Mouse (Mus musculus) embryonic facial prominence, embryonic 15.5 days (tissue): ENCODE results near the gene Fam126b. TPM values are rescaled to one million over a fixed set of nuclear protein-coding genes. Genes with fewer than 3 reads are reported as not detected.

Source experiments
- ATAC-seq: fragments of 200-750 bp; cut with Nextera tagmentation; 2 replicates; pipeline ENCODE4 v1.8.0; 2017; ENCODE audit warnings: low read depth, moderate TSS enrichment; ENCODE audit not compliant: insufficient number of reproducible peaks, low FRiP score, low TSS enrichment
- H3K27ac ChIP-seq: fragments of 300-500 bp; sonication (generic); replicated peaks from 2 replicates; pipeline ENCODE4 v1.5.1; 2015; ENCODE audit warnings: mild to moderate bottlenecking, inconsistent platforms
- H3K27me3 ChIP-seq: fragments of 300-500 bp; sonication (generic); 2 replicates; pipeline ENCODE4 v1.6.1; 2015; ENCODE audit warnings: inconsistent platforms
- H3K36me3 ChIP-seq: fragments of 300-500 bp; sonication (generic); 2 replicates; pipeline ENCODE4 v1.6.1; 2015; ENCODE audit warnings: mild to moderate bottlenecking, inconsistent platforms
- H3K4me1 ChIP-seq: fragments of 300-500 bp; sonication (generic); 2 replicates; pipeline ENCODE4 v1.6.1; 2015; ENCODE audit warnings: inconsistent platforms
- H3K4me2 ChIP-seq: fragments of 300-500 bp; sonication (generic); replicated peaks from 2 replicates; pipeline ENCODE4 v1.6.1; 2015; ENCODE audit warnings: mild to moderate bottlenecking, inconsistent platforms
- H3K4me3 ChIP-seq: fragments of 300-500 bp; sonication (generic); replicated peaks from 2 replicates; pipeline ENCODE4 v1.5.1; 2015; ENCODE audit warnings: mild to moderate bottlenecking, inconsistent platforms
- H3K9ac ChIP-seq: fragments of 300-500 bp; sonication (generic); 2 replicates; pipeline ENCODE4 v1.6.1; 2015; ENCODE audit warnings: inconsistent platforms
- H3K9me3 ChIP-seq: fragments of 300-500 bp; sonication (generic); replicated peaks from 2 replicates; pipeline ENCODE4 v1.6.1; 2016; ENCODE audit warnings: inconsistent platforms
- WGBS: fragments of 180-500 bp; shearing (Covaris S2); methylation state at CpG from one replicate; pipeline ENCODE4 v1.1.7; 2015; 5-methylcytosine and 5-hydroxymethylcytosine counted together
- polyA plus RNA-seq: library from polyadenylated mRNA; unstranded; fragments of >200 nt; fragmentation: Nextera tagmentation; extraction: Ambion mirVana; gene quantifications from 2 replicates; pipeline ENCODE4 v1.2.1, GENCODE M21; 2015

Fam126b gene
- polyA plus RNA-seq, 1 experiment from 2014 or later: 9.0 TPM

DNA sequence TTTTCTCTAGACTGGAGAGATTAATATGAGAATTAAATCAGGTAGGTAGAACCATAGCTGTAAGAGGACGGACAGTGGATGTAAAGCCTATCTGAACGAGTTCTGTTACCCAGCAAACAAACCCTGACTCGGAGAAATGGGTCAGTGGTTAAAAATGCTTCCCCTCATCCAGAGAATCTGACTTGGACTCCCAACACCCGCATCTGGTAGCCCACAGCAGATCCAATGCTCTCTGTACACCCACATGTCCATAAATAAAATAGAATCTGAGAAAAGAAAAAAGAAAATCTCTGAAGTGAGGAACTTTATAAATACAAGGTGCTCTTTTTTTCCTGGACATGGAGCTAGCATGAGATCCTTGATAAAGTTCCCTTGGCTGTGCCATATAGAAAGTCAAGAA lies 88.4 kb downstream of the Fam126b start:
- no peaks in the 10 kb centered on the region for H3K9me3 ChIP-seq
- H3K27me3 ChIP-seq: no peaks in the 10 kb centered on the region
- ATAC-seq: no peak
- no peak overlapping the region for H3K4me2 ChIP-seq
- no peak overlapping the region for H3K9ac ChIP-seq
- no peak overlapping the region for H3K27ac ChIP-seq
- peaks cover 54% of the 10 kb centered on the region for H3K36me3 ChIP-seq
- H3K4me3 ChIP-seq: no peak overlapping the region
- 95% methylated on average over 4 of the region's 4 CpGs for WGBS
- no peaks in the 10 kb centered on the region for H3K4me1 ChIP-seq

DNA sequence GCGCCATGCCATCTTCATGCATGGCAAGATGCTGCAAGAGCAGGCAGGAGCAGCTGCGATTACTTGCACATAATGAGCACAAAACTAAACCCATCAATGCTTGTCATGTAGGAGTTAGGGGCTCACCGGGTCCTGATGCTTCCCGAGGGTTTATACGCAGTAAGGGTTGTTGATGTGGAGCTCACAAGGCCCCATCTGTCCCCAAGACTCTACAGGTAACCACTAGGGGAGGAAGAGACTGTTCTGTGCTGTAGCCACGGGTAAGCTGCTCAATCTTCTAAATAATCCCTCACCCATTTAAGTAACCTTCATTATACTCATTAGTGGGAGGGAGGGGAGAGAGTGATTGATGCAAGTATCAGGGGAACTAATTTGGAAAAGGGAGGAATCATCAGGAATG lies 90.5 kb downstream of the Fam126b start:
- H3K27me3 ChIP-seq: no peaks in the 10 kb centered on the region
- H3K4me2 ChIP-seq: no peak overlapping the region
- no peak overlapping the region for H3K4me3 ChIP-seq
- H3K9ac ChIP-seq: no peak overlapping the region
- H3K4me1 ChIP-seq: no peaks in the 10 kb centered on the region
- no peaks in the 10 kb centered on the region for H3K9me3 ChIP-seq
- peak; percentile 63 for ATAC-seq
- 92% methylated on average over 6 of the region's 6 CpGs for WGBS
- H3K36me3 ChIP-seq: peaks cover 71% of the 10 kb centered on the region
- H3K27ac ChIP-seq: no peak overlapping the region

DNA sequence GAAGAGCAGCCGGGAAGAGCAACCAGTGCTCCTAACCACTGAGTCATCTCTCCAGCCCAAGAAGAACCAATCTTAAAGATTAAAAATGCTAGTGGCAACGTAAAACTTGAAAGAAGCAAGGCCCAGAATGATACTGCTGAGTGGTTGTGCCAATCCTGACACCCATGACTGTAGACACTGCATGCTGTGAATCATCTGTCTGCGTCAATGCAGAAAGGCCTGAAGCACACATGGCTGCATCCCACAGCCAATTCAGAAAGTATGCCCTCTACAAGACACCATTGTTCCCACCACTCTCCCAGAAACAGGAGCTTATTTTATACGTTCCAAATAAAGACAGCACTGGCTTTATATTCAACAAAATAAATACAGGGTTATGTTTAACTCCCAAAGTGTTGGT lies 103.5 kb downstream of the Fam126b start:
- WGBS: 91% methylated on average over 4 of the region's 4 CpGs

DNA sequence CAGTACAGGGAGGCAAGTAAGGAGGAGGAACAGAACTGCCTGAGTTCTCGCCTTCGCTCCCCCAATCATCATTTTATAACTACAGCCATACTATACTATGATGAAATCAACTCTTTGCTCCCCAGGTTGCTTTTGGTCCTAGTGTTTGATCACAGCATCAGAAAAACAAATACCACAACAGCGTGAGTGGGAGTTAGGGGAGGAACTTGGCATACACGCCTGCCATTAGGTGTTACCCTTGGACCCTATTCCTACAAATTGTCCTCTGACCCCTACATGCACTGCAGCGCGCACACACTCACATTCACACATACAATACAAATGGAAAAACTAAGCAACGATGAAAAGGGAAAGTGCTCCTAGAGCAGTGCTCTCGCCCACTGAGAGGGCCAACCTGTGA lies 110.5 kb downstream of the Fam126b start:
- WGBS: 90% methylated on average over 8 of the region's 8 CpGs
- no peak overlapping the region for H3K4me2 ChIP-seq
- no peaks in the 10 kb centered on the region for H3K4me1 ChIP-seq
- peaks cover 71% of the 10 kb centered on the region for H3K36me3 ChIP-seq
- no peaks in the 10 kb centered on the region for H3K9me3 ChIP-seq
- H3K27me3 ChIP-seq: no peaks in the 10 kb centered on the region
- H3K9ac ChIP-seq: no peak overlapping the region
- H3K27ac ChIP-seq: no peak overlapping the region
- ATAC-seq: no peak
- H3K4me3 ChIP-seq: no peak overlapping the region

More for the DNA sequence above, 103.5 kb downstream of the Fam126b start:
- Histone ChIP-seq H3K9me3 (no peaks in the 10 kb centered on the region), H3K36me3 (peaks cover 48% of the 10 kb centered on the region), H3K27ac (no peak overlapping the region), H3K4me2 (no peak overlapping the region), H3K27me3 (no peaks in the 10 kb centered on the region), H3K9ac (no peak overlapping the region), H3K4me3 (no peak overlapping the region), H3K4me1 (no peaks in the 10 kb centered on the region)
- no peak for ATAC-seq

Other genes with a start within 250 kb of the Fam126b start
- 292 and 297 TPM in 2 replicates for gene Bzw1, start 193.4 kb downstream of the Fam126b start, polyA plus RNA-seq
- gene Clk1, start 162.3 kb downstream of the Fam126b start, polyA plus RNA-seq: 197 and 201 TPM in 2 replicates
- gene Nif3l1, start 141.2 kb downstream of the Fam126b start, polyA plus RNA-seq: 40.6 and 44.5 TPM in 2 replicates
- 52.2 and 54.4 TPM in 2 replicates for gene Ppil3, start 140.8 kb downstream of the Fam126b start, polyA plus RNA-seq
- 25.9 and 27.1 TPM in 2 replicates for gene Orc2, start 81.2 kb downstream of the Fam126b start, polyA plus RNA-seq
- 154 and 169 TPM in 2 replicates for gene Ndufb3, start 61 bp upstream of the Fam126b start, polyA plus RNA-seq
- gene Als2cr12, start 109.7 kb upstream of the Fam126b start, polyA plus RNA-seq: 0.17 and 0.68 TPM in 2 replicates
- 38.5 and 39.2 TPM in 2 replicates for gene Cflar, start 125.2 kb upstream of the Fam126b start, polyA plus RNA-seq
- gene Casp8, start 209.1 kb upstream of the Fam126b start, polyA plus RNA-seq: 31.5 and 31.7 TPM in 2 replicates